Mouse (Mus musculus) neural tube, embryonic 11.5 days (tissue): ENCODE measurements around the gene Fmnl1. TPM values are rescaled to one million over a fixed set of nuclear protein-coding genes. Genes with fewer than 3 reads are reported as not detected.

Source experiments
- ATAC-seq: fragments of 200-750 bp; cut with Nextera tagmentation; 2 replicates; pipeline ENCODE4 v1.8.0; 2017; ENCODE audit warnings: moderate number of reproducible peaks, mild to moderate bottlenecking, moderate TSS enrichment, moderate library complexity; ENCODE audit not compliant: insufficient read depth, low FRiP score, low TSS enrichment
- DNase-seq: peaks from one replicate; pipeline ENCODE4 v3.0.0-alpha.2; 2015; ENCODE audit warnings: low spot score
- H3K27ac ChIP-seq: fragments of 300-500 bp; sonication (generic); 2 replicates; pipeline ENCODE4 v1.5.1; 2014; ENCODE audit warnings: low read depth, mild to moderate bottlenecking, low read length
- H3K27me3 ChIP-seq: fragments of 300-500 bp; sonication (generic); 2 replicates; pipeline ENCODE4 v1.6.1; 2014; ENCODE audit warnings: mild to moderate bottlenecking, low read length, mixed read lengths; ENCODE audit not compliant: control insufficient read depth, insufficient read depth
- H3K36me3 ChIP-seq: fragments of 300-500 bp; sonication (generic); 2 replicates; pipeline ENCODE4 v1.6.1; 2014; ENCODE audit warnings: mild to moderate bottlenecking, low read length, moderate library complexity, mixed read lengths; ENCODE audit not compliant: control insufficient read depth, insufficient read depth
- H3K4me1 ChIP-seq: fragments of 300-500 bp; sonication (generic); 2 replicates; pipeline ENCODE4 v1.6.1; 2014; ENCODE audit warnings: low read length, mixed read lengths; ENCODE audit not compliant: control insufficient read depth, insufficient read depth
- H3K4me2 ChIP-seq: fragments of 300-500 bp; sonication (generic); 2 replicates; pipeline ENCODE4 v1.6.1; 2014; ENCODE audit warnings: low read depth, mild to moderate bottlenecking, moderate library complexity
- H3K4me3 ChIP-seq: fragments of 300-500 bp; sonication (generic); 2 replicates; pipeline ENCODE4 v1.5.1; 2014; ENCODE audit warnings: low read depth, low read length
- H3K9ac ChIP-seq: fragments of 300-500 bp; sonication (generic); 2 replicates; pipeline ENCODE4 v1.6.1; 2014; ENCODE audit warnings: mild to moderate bottlenecking, low read length
- H3K9me3 ChIP-seq: fragments of 300-500 bp; sonication (generic); 2 replicates; pipeline ENCODE4 v1.6.1; 2016; ENCODE audit warnings: low read length; ENCODE audit not compliant: control insufficient read depth
- WGBS: fragments of 180-500 bp; shearing (Covaris S2); extraction: QIAGEN DNeasy Blood & Tissue Kit; methylation state at CpG from one replicate; pipeline ENCODE4 v1.1.7; 2014; 5-methylcytosine and 5-hydroxymethylcytosine counted together
- polyA plus RNA-seq: library from polyadenylated mRNA; unstranded; fragments of >200 nt; fragmentation: Nextera tagmentation; extraction: Ambion mirVana; gene quantifications from 2 replicates; pipeline ENCODE4 v1.2.1, GENCODE M21; 2014

Gene Fmnl1
- polyA plus RNA-seq, 1 experiment from 2014 or later = 1.2 TPM

DNA sequence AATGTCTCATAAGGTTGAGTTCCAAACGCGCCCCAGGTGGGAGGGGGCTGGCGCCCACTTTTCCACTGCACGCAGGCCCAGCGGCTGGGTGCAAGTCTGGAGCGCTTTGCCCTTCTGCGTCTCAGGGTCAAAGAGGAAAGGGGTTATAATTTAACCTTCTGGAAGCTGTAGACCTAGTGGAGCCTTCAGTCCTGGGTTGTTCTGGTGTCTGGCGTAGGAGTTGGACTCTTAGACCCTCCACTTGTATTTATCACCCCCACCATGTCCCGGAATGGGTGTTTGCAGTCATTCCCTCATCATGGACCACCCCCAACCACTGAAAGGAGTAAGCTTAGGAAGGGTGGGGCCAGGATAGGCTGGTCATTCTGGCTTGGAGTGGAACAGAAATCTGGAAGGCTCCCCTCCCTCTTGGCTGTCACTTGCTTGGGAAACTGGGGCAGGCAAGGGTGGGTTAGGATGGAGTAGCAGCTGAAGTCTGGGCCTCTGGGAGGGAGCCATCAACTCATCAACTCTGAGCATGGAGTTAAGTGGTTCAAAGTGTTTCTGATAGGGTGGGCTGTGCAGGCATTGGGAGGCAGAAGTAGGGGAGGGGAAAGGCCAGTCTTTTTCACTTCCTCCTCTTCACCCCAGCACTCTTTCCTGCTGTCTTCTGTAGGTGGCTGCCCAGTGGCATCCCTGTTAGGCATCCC lies 940 bp downstream of the Fmnl1 start:
- Histone ChIP-seq H3K4me1 (peaks cover 10% of the 10 kb centered on the region), H3K4me2 (no peak overlapping the region), H3K27me3 (peaks cover 44% of the 10 kb centered on the region), H3K27ac (no peak overlapping the region), H3K9ac (no peak overlapping the region), H3K9me3 (no peaks in the 10 kb centered on the region), H3K36me3 (no peaks in the 10 kb centered on the region), H3K4me3 (no peak overlapping the region)
- DNase-seq = no peak
- no peak for ATAC-seq
- 54% methylated on average over 9 of the region's 9 CpGs for WGBS

DNA sequence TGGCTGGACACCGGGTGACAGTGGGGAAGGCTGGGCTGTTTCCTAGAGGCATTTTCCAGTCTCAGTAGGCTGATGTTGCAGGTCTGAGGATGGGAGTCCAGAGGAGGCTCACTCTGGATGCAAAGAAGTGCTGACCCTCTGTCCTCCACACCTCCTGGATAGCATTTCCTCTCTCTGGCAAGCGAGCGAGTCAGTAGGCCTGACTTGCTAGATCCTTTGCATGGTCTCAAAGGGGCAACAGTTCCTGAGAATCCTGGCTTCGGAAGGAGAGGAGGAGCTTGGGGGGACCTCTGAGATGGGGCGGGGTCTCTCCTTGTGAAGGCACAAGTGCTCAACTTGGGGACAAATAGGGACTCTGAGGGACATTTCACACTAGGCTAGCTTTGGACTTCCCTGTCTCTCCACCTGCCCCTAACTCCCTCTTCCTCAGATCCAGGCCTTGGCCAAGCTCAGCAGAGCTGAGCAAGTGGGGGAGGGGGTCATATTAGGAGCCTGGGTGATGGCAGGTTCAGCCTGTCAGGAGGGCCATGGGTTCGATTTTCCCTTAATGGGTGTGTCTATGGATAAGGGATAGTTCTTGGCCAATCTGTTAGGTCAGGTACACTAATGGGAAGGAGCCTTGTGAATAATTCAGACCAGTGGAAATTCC lies 1.6 kb downstream of the Fmnl1 start:
- no peaks in the 10 kb centered on the region for H3K9me3 ChIP-seq
- ATAC-seq = no peak
- no peak overlapping the region for H3K4me3 ChIP-seq
- peaks cover 44% of the 10 kb centered on the region for H3K27me3 ChIP-seq
- DNase-seq = no peak
- H3K4me1 ChIP-seq = peaks cover 10% of the 10 kb centered on the region
- no peak overlapping the region; the same call in 1 of the 2 replicates for H3K4me2 ChIP-seq
- no peak overlapping the region for H3K9ac ChIP-seq
- H3K27ac ChIP-seq = no peak overlapping the region
- H3K36me3 ChIP-seq = no peaks in the 10 kb centered on the region
- 67% methylated on average over 6 of the region's 6 CpGs for WGBS

DNA sequence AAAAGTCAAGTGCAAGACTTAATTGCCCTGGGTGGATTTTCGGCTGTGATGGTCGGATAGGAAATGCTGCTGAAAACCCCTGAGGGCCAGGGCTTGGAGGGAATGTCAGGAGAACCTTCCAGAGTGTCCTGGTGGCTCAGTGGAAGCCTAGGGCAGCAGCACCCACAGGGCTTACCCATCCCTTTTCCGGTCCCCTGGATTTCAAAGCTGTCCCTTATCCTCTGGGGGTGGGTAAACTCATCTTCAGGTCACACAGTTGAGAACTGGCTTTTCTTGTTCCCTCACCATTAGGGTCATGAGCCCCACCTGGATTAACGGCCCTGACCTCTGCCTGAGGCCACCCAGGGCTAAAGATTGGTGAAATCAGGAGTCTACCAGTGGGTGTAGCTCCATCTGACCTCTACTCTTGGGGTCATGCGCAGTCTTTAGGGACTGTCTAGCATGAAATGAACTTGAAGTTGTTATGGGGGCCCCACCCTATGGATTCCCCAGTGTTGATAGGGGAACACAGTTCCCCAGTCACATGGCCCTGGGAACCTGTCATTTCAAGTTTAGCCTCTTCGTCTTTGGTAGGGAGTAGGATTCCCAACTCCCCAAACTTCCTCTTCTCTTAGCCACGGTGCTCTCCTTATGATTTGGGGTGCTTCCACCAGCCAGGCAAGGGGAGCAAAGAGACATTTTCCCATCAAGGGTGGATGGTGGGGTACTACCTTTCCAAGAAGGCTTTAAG lies 2.3 kb downstream of the Fmnl1 start:
- H3K9ac ChIP-seq = no peak overlapping the region
- WGBS = 85% methylated on average over 7 of the region's 7 CpGs
- peaks cover 10% of the 10 kb centered on the region for H3K4me1 ChIP-seq
- DNase-seq (no peak), ATAC-seq (no peak)
- H3K36me3 ChIP-seq = no peaks in the 10 kb centered on the region
- H3K27ac ChIP-seq = no peak overlapping the region
- no peaks in the 10 kb centered on the region for H3K9me3 ChIP-seq
- H3K27me3 ChIP-seq = peaks cover 44% of the 10 kb centered on the region
- H3K4me2 ChIP-seq = no peak overlapping the region; the same call in 1 of the 2 replicates
- no peak overlapping the region for H3K4me3 ChIP-seq

DNA sequence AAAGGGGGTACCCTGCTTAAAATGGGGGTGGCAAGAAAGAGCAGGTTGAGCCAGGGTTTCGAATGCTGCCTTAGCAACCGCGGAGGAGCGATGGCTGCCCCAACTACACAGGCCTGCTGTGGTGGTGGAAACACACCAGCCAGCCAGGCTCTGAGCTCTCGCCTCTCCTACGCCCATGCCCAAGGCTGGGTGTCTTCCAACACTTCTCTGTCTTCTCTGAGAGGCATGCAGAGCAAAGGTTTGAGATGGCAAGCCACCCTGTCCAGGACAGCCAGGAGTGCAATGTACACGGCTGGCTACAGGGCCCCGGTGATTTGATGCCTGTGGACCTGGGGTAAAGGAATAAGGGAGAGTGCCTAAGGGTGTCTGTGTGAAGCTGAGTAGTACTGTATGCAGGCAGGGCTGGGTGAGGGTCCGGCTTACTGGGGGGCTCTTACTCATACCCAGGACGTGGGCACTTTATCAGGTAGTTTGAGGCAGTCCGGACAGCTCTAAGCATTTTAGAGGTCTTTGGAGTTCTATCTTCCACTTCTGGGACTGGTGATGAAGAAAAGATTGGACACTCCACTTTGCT lies 3.0 kb downstream of the Fmnl1 start:
- DNase-seq (no peak), ATAC-seq (no peak)
- no peak overlapping the region for H3K27ac ChIP-seq
- no peak overlapping the region for H3K4me3 ChIP-seq
- H3K4me2 ChIP-seq = no peak overlapping the region
- peaks cover 10% of the 10 kb centered on the region for H3K4me1 ChIP-seq
- no peaks in the 10 kb centered on the region for H3K36me3 ChIP-seq
- WGBS = 89% methylated on average over 11 of the region's 11 CpGs
- H3K27me3 ChIP-seq = peaks cover 44% of the 10 kb centered on the region
- no peak overlapping the region for H3K9ac ChIP-seq
- H3K9me3 ChIP-seq = no peaks in the 10 kb centered on the region

DNA sequence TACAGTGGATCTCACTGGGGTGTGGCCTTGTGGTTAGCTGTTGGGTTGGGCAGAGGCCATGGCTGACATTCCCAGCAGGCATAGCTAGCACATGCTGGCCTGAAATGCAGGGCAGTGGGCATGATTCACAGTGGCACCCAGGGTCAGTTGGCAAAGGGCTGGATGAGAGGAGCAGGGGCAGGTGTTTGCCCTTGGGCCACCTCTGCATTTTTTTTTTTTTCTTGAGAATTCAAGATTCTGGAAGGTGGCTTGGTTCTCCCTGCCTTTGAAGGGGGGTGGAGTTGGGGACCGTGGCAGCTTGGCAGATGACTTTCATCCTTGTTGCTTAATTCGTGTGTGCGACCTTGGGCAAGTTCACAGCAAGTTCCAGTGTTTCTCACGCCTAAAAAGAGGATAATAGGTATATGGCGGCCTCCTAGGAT lies 3.5 kb downstream of the Fmnl1 start:
- H3K4me1 ChIP-seq = peaks cover 10% of the 10 kb centered on the region
- no peaks in the 10 kb centered on the region for H3K36me3 ChIP-seq
- no peaks in the 10 kb centered on the region for H3K9me3 ChIP-seq
- no peak for DNase-seq
- H3K4me2 ChIP-seq = no peak overlapping the region
- H3K9ac ChIP-seq = no peak overlapping the region
- no peak overlapping the region for H3K27ac ChIP-seq
- WGBS = 87% methylated on average over 5 of the region's 5 CpGs
- peaks cover 38% of the 10 kb centered on the region for H3K27me3 ChIP-seq
- ATAC-seq = no peak
- no peak overlapping the region for H3K4me3 ChIP-seq

DNA sequence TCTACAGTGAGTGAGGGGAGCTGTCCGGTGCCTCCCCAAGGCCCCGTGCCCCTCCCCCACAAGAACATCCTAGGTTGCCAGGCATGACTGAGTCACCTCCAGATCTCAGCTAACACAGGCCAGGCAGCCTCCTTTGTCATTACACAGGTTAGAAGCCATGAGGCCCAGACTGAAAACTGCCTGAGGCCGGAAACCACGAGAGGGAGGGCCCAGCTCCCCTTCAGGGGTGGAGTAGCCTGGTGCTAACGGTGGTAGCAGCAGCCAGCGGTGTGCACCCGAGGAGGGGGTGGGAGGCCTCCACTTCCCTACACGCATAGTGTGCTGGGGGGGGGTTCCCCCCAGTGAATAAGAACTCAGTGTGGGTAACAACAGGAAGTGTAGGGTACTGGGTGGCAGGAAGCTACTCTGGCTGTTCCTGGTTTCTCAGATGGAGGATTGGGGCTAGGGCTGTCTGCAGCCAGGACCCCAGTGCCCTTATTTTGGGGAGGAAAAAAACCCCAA lies 4.0 kb downstream of the Fmnl1 start:
- ATAC-seq (no peak), DNase-seq (no peak)
- no peak overlapping the region for H3K9ac ChIP-seq
- WGBS = 59% methylated on average over 8 of the region's 8 CpGs
- H3K4me1 ChIP-seq = peaks cover 10% of the 10 kb centered on the region
- H3K27me3 ChIP-seq = peaks cover 33% of the 10 kb centered on the region
- no peaks in the 10 kb centered on the region for H3K36me3 ChIP-seq
- no peak overlapping the region for H3K4me2 ChIP-seq
- no peaks in the 10 kb centered on the region for H3K9me3 ChIP-seq
- no peak overlapping the region for H3K4me3 ChIP-seq
- H3K27ac ChIP-seq = no peak overlapping the region

DNA sequence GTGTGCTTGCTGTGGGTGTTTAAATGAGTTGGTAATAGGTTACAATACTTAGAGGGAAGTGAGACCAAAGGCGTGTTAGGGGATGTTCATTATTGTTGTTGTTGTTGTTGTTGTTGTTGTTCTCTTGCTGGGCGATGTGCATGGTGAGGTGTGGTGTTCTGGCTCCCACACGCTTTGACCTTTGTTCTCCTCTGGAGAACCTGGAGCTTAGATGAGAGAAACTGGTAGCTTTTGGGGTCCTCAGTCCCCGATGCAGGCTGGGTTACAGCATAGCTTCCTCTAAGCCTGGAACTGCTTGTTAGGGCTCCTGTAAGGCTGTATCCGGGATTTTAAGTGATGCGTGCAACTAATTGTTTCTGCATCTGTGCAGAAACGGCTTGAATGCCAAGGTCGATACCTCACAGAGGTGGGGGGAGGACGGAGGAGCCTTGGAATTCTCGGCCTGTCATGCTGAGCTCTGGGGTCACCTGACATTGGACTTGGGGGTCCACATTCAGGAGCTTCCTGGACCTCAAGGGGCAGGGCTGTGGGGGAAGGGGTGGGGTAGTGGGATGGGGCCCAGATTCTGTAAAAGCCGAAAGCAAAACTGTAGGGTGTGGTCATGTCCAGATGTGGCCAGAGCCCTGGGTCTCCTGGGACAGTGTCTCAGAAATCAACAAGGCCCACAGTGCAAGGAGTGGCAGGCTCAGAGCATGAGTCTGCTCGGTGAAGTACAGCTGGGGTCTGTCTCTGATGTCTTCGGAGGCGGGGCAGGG lies 5.0 kb downstream of the Fmnl1 start:
- H3K9me3 ChIP-seq = no peaks in the 10 kb centered on the region
- no peak for DNase-seq
- no peak overlapping the region for H3K4me3 ChIP-seq
- H3K4me1 ChIP-seq = peaks cover 3% of the 10 kb centered on the region; the same call in 1 of the 2 replicates
- no peak overlapping the region for H3K4me2 ChIP-seq
- no peaks in the 10 kb centered on the region for H3K36me3 ChIP-seq
- WGBS = 68% methylated on average over 14 of the region's 14 CpGs
- H3K27me3 ChIP-seq = peaks cover 24% of the 10 kb centered on the region
- H3K9ac ChIP-seq = no peak overlapping the region
- no peak for ATAC-seq
- no peak overlapping the region for H3K27ac ChIP-seq

DNA sequence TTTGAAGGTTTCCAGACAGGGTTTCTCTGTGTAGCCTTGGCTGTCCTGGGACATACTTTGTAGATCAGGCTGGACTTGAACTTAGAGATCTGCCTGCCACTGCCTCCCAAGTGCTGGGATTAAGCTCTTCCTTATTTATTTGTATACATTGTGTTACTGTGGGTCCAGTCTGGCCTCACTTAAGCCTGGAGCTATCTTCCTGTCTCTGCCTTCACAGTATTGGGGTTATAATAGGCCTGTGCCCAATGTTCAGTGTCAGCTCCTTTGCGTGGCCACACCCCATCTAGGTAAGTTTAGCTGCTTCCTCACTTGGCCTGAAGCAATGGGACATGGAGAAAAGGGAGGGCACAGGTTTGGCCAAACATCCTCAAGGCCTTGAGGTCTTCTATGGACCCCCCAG lies 5.6 kb downstream of the Fmnl1 start:
- DNase-seq = no peak
- 94% methylated on average over 1 of the region's 1 CpGs for WGBS
- H3K9me3 ChIP-seq = no peaks in the 10 kb centered on the region

More for the DNA sequence above, 5.6 kb downstream of the Fmnl1 start:
- Histone ChIP-seq H3K4me2 (no peak overlapping the region), H3K36me3 (no peaks in the 10 kb centered on the region), H3K27ac (no peak overlapping the region), H3K4me3 (no peak overlapping the region), H3K9ac (no peak overlapping the region), H3K27me3 (peaks cover 17% of the 10 kb centered on the region), H3K4me1 (no peaks in the 10 kb centered on the region)
- ATAC-seq = no peak
